In the genomic region with DNA sequence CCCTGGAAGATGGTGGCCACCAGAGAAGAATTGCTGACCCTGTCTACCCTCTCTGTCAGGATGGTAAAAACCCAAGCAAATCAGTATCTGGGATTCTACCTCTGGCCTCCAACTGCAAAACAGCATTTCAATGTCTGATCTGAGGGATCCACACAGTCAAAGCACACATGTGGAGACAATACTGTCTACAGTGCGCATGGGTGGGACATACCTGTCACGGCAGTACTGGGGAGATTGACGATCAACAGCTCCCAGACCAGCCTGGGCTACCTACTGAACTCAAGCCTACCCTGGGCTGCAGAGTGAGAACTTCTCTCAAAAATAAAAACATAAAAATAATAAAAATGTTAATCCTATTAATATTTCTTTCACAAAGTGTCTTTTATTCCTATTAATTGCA, we compare ENCODE assay signal across 19 mouse cellular contexts.
DNase-seq lines count a peak whose midpoint lies in the region; ATAC-seq and TF ChIP-seq lines count a peak whose summit lies in the region.
"Had no signal": no experiment of that assay in that cellular context is flagged by ENCODE, and none has a peak within 500 bp of the region (broad histone marks: within the 10 kb centered on the region; RNA-seq: fewer than 3 reads in every experiment).

No protein-coding gene starts in this region.

- no peaks in the 10 kb centered on the region for H3K27me3 ChIP-seq in hindbrain, embryonic 15.5 days
- H3K27me3 ChIP-seq in hindbrain, embryonic 11.5 days (ENCODE audit: control insufficient read depth, insufficient read depth, low read length), result no peaks in the 10 kb centered on the region
- H3K27me3 ChIP-seq in midbrain, embryonic 11.5 days (ENCODE audit: control insufficient read depth, insufficient read depth, low read length), result no peaks in the 10 kb centered on the region
- no peaks in the 10 kb centered on the region for H3K27me3 ChIP-seq in midbrain, postnatal 0 days (ENCODE audit: insufficient read depth, low read length)
- H3K27me3 ChIP-seq in neural tube, embryonic 14.5 days (ENCODE audit: control insufficient read depth, insufficient read depth, low read length), result no peaks in the 10 kb centered on the region
- H3K27me3 ChIP-seq: forebrain, embryonic 13.5 days had no signal

- no peak for TF ChIP-seq CTCF in midbrain, postnatal 0 days (IDR thresholded peaks at IDR 0.05)

- no peak overlapping the region for H3K9ac ChIP-seq in hindbrain, embryonic 15.5 days
- H3K9ac ChIP-seq in hindbrain, embryonic 11.5 days (ENCODE audit: low read depth, low read length), result no peak overlapping the region
- H3K9ac ChIP-seq in midbrain, embryonic 11.5 days (ENCODE audit: low read length), result no peak overlapping the region
- no peak overlapping the region for H3K9ac ChIP-seq in midbrain, postnatal 0 days (replicated peaks; ENCODE audit: low read length, poor library complexity, severe bottlenecking)
- no peak overlapping the region for H3K9ac ChIP-seq in neural tube, embryonic 14.5 days (replicated peaks; ENCODE audit: low read depth, low read length)
- H3K9ac ChIP-seq: forebrain, embryonic 13.5 days; forebrain, postnatal 0 days; hindbrain, embryonic 12.5 days had no signal

- no peak overlapping the region for H3K4me3 ChIP-seq in hindbrain, embryonic 15.5 days
- no peak overlapping the region for H3K4me3 ChIP-seq in hindbrain, embryonic 11.5 days (ENCODE audit: low read depth, low read length)
- H3K4me3 ChIP-seq in midbrain, embryonic 11.5 days (ENCODE audit: low read depth, low read length), result no peak overlapping the region
- no peak overlapping the region for H3K4me3 ChIP-seq in midbrain, postnatal 0 days (ENCODE audit: low read depth, low read length)
- no peak overlapping the region for H3K4me3 ChIP-seq in neural tube, embryonic 14.5 days (ENCODE audit: low read depth, low read length)
- H3K4me3 ChIP-seq: embryonic facial prominence, embryonic 10.5 days; forebrain, embryonic 13.5 days; heart, adult 2 months; hindbrain, embryonic 12.5 days had no signal

- ATAC-seq in hindbrain, embryonic 15.5 days (ENCODE audit: low FRiP score, low read depth), result no peak
- no peak for ATAC-seq in hindbrain, embryonic 11.5 days (ENCODE audit: low FRiP score)
- ATAC-seq in midbrain, embryonic 11.5 days (ENCODE audit: low FRiP score), result no peak
- ATAC-seq in midbrain, postnatal 0 days (ENCODE audit: low FRiP score), result no peak
- peak; percentile 56; the same call in 1 of the 2 replicates for ATAC-seq in neural tube, embryonic 14.5 days (ENCODE audit: low read depth)
- ATAC-seq: forebrain, embryonic 13.5 days; forebrain, postnatal 0 days; hindbrain, postnatal 0 days had no signal

- H3K4me2 ChIP-seq in hindbrain, embryonic 15.5 days, result peak overlapping the region; percentile 43; the same call in 1 of the 2 replicates
- no peak overlapping the region for H3K4me2 ChIP-seq in hindbrain, embryonic 11.5 days (replicated peaks; ENCODE audit: low read depth, low read length)
- no peak overlapping the region for H3K4me2 ChIP-seq in midbrain, embryonic 11.5 days
- H3K4me2 ChIP-seq in midbrain, postnatal 0 days (ENCODE audit: low read depth, low read length, poor library complexity, severe bottlenecking), result no peak overlapping the region
- H3K4me2 ChIP-seq in neural tube, embryonic 14.5 days (ENCODE audit: low read depth, low read length), result no peak overlapping the region
- H3K4me2 ChIP-seq: forebrain, embryonic 13.5 days had no signal

- WGBS in hindbrain, embryonic 15.5 days, result 92% methylated on average over 3 of the region's 3 CpGs
- WGBS in hindbrain, embryonic 11.5 days, result 90% methylated on average over 3 of the region's 3 CpGs
- WGBS in midbrain, embryonic 11.5 days, result 88% methylated on average over 3 of the region's 3 CpGs
- 94% methylated on average over 3 of the region's 3 CpGs for WGBS in midbrain, postnatal 0 days
- 92% methylated on average over 3 of the region's 3 CpGs for WGBS in neural tube, embryonic 14.5 days

- H3K4me1 ChIP-seq in hindbrain, embryonic 15.5 days (replicated peaks), result peaks cover 8% of the 10 kb centered on the region
- no peaks in the 10 kb centered on the region; the same call in 1 of the 2 replicates for H3K4me1 ChIP-seq in hindbrain, embryonic 11.5 days (replicated peaks; ENCODE audit: control insufficient read depth, insufficient read depth, low read length)
- no peaks in the 10 kb centered on the region for H3K4me1 ChIP-seq in midbrain, embryonic 11.5 days (ENCODE audit: control insufficient read depth, insufficient read depth, low read length)
- no peaks in the 10 kb centered on the region for H3K4me1 ChIP-seq in midbrain, postnatal 0 days (ENCODE audit: insufficient read depth, low read length)
- H3K4me1 ChIP-seq in neural tube, embryonic 14.5 days (ENCODE audit: control insufficient read depth, insufficient read depth, low read length), result peaks cover 10% of the 10 kb centered on the region; the same call in 1 of the 2 replicates

- no peak for DNase-seq in hindbrain, embryonic 11.5 days (ENCODE audit: low spot score)
- peak; percentile 64 for DNase-seq in midbrain, embryonic 11.5 days (ENCODE audit: low spot score, missing footprints)
- no peak for DNase-seq in midbrain, postnatal 0 days (ENCODE audit: low spot score)
- DNase-seq in layer of hippocampus, adult 8-10 months (ENCODE audit: low spot score in 2 of 2), result no peak
- DNase-seq: adrenal gland, adult 2 months; adrenal gland, postnatal 25 days; cerebellum, adult 18-20 months; cerebellum, adult 9-11 months; cerebellum, postnatal 36 days; forebrain, postnatal 0 days; gastrocnemius, postnatal 14 days; heart, adult 2 months; heart, postnatal 36 days had no signal

- no peaks in the 10 kb centered on the region for H3K36me3 ChIP-seq in hindbrain, embryonic 15.5 days
- no peaks in the 10 kb centered on the region for H3K36me3 ChIP-seq in hindbrain, embryonic 11.5 days (ENCODE audit: control insufficient read depth, insufficient read depth, low read length)
- H3K36me3 ChIP-seq in midbrain, embryonic 11.5 days (ENCODE audit: control insufficient read depth, insufficient read depth, low read length), result no peaks in the 10 kb centered on the region
- no peaks in the 10 kb centered on the region for H3K36me3 ChIP-seq in midbrain, postnatal 0 days (ENCODE audit: insufficient read depth, low read length)
- H3K36me3 ChIP-seq in neural tube, embryonic 14.5 days (ENCODE audit: control insufficient read depth, insufficient read depth, low read length), result no peaks in the 10 kb centered on the region
- H3K36me3 ChIP-seq: embryonic facial prominence, embryonic 10.5 days; hindbrain, embryonic 12.5 days had no signal

- H3K9me3 ChIP-seq in hindbrain, embryonic 15.5 days, result no peaks in the 10 kb centered on the region
- H3K9me3 ChIP-seq in hindbrain, embryonic 11.5 days (ENCODE audit: control insufficient read depth, low read length), result no peaks in the 10 kb centered on the region
- no peaks in the 10 kb centered on the region for H3K9me3 ChIP-seq in midbrain, embryonic 11.5 days (ENCODE audit: control insufficient read depth, low read length)
- no peaks in the 10 kb centered on the region for H3K9me3 ChIP-seq in midbrain, postnatal 0 days (ENCODE audit: low read length)
- H3K9me3 ChIP-seq in neural tube, embryonic 14.5 days (ENCODE audit: control insufficient read depth, low read length), result no peaks in the 10 kb centered on the region
- H3K9me3 ChIP-seq: embryonic facial prominence, embryonic 10.5 days; forebrain, embryonic 13.5 days; hindbrain, embryonic 12.5 days had no signal

- H3K27ac ChIP-seq in hindbrain, embryonic 15.5 days (replicated peaks), result no peak overlapping the region
- H3K27ac ChIP-seq in hindbrain, embryonic 11.5 days (ENCODE audit: low read depth, low read length), result no peak overlapping the region
- no peak overlapping the region for H3K27ac ChIP-seq in midbrain, embryonic 11.5 days (ENCODE audit: low read depth, low read length)
- no peak overlapping the region for H3K27ac ChIP-seq in midbrain, postnatal 0 days (ENCODE audit: low read depth, low read length)
- H3K27ac ChIP-seq in neural tube, embryonic 14.5 days (ENCODE audit: low read depth, low read length), result no peak overlapping the region
- H3K27ac ChIP-seq: embryonic facial prominence, embryonic 10.5 days; forebrain, embryonic 13.5 days; heart, adult 2 months; hindbrain, embryonic 12.5 days; hindbrain, postnatal 0 days had no signal
